Comparison of ENCODE assay signal across 8 mouse cellular contexts in genomic region chr3:27283071-27283713, GRCm38 (mm10). TPM values are rescaled to one million over a fixed set of nuclear protein-coding genes. Genes with fewer than 3 reads are reported as not detected.
DNase-seq lines count a peak whose midpoint lies in the region; ATAC-seq and TF ChIP-seq lines count a peak whose summit lies in the region.

No protein-coding gene starts in this region.

- TF ChIP-seq CTCF in liver, postnatal 0 days (IDR thresholded peaks at IDR 0.05; ENCODE audit: low read depth) = no peak
- TF ChIP-seq CTCF in small intestine, adult 2 months (IDR thresholded peaks at IDR 0.05; ENCODE audit: extremely low read depth, insufficient read length, insufficient replicate concordance, low read depth, low read length) = no peak

- no peak for DNase-seq in frontal cortex, postnatal 10 days (ENCODE audit: low spot score in 2 of 2)
- peak; percentile 33 for DNase-seq in adrenal gland, adult 8-10 months
- peak; percentile 46 for DNase-seq in forebrain, embryonic 14.5 days (ENCODE audit: low spot score)
- DNase-seq in kidney, adult 11 months = peak; percentile 88
- peak; percentile 70 for DNase-seq in liver, postnatal 0 days
- DNase-seq in right cerebral cortex, postnatal 14 days = no peak

- no peaks in the 10 kb centered on the region for H3K4me1 ChIP-seq in forebrain, embryonic 14.5 days (ENCODE audit: control insufficient read depth, insufficient read depth, low read length)
- H3K4me1 ChIP-seq in liver, postnatal 0 days (ENCODE audit: insufficient read depth) = peaks cover 12% of the 10 kb centered on the region
- peaks cover 16% of the 10 kb centered on the region; the same call in 1 of the 2 replicates for H3K4me1 ChIP-seq in small intestine, adult 2 months (ENCODE audit: control insufficient read depth, insufficient read depth, insufficient read length, low read length)

- H3K4me3 ChIP-seq in forebrain, embryonic 14.5 days (ENCODE audit: low read depth, low read length) = peak overlapping the region; percentile 27
- H3K4me3 ChIP-seq in liver, postnatal 0 days (ENCODE audit: low read depth, low read length) = peak overlapping the region; percentile 24
- H3K4me3 ChIP-seq in small intestine, adult 2 months (ENCODE audit: low read depth, low read length) = peak overlapping the region; percentile 53

- TF ChIP-seq POLR2A in small intestine, adult 2 months (IDR thresholded peaks at IDR 0.05; ENCODE audit: low read depth, low read length) = no peak

- ATAC-seq in frontal cortex, adult (ENCODE audit: low TSS enrichment) = peak; percentile 50
- ATAC-seq in forebrain, embryonic 14.5 days = peak; percentile 57
- ATAC-seq in liver, postnatal 0 days = peak; percentile 78

- H3K4me2 ChIP-seq in forebrain, embryonic 14.5 days (ENCODE audit: low read length) = peak overlapping the region; percentile 64
- H3K4me2 ChIP-seq in liver, postnatal 0 days (ENCODE audit: low read depth, low read length) = peak overlapping the region; percentile 63

- H3K36me3 ChIP-seq in forebrain, embryonic 14.5 days (ENCODE audit: control insufficient read depth, insufficient read depth, low read length) = no peaks in the 10 kb centered on the region
- H3K36me3 ChIP-seq in liver, postnatal 0 days (replicated peaks; ENCODE audit: insufficient read depth, low read length) = no peaks in the 10 kb centered on the region
- no peaks in the 10 kb centered on the region for H3K36me3 ChIP-seq in small intestine, adult 2 months (ENCODE audit: control insufficient read depth, insufficient read depth, low read length)

- no peaks in the 10 kb centered on the region for H3K27me3 ChIP-seq in forebrain, embryonic 14.5 days (replicated peaks; ENCODE audit: control insufficient read depth, insufficient read depth, low read length)
- H3K27me3 ChIP-seq in liver, postnatal 0 days (ENCODE audit: insufficient read depth, low read length) = no peaks in the 10 kb centered on the region
- no peaks in the 10 kb centered on the region for H3K27me3 ChIP-seq in small intestine, adult 2 months (ENCODE audit: control insufficient read depth, insufficient read depth, low read length)

- no peaks in the 10 kb centered on the region for H3K9me3 ChIP-seq in forebrain, embryonic 14.5 days (replicated peaks; ENCODE audit: control insufficient read depth, low read length)
- no peaks in the 10 kb centered on the region for H3K9me3 ChIP-seq in liver, postnatal 0 days (ENCODE audit: low read length)

- TF ChIP-seq EP300 in liver, postnatal 0 days (IDR thresholded peaks at IDR 0.05; ENCODE audit: low read depth) = peak; percentile 48; the same call in 1 of the 2 replicates

- peak overlapping the region; percentile 48 for H3K9ac ChIP-seq in forebrain, embryonic 14.5 days (ENCODE audit: low read length)
- H3K9ac ChIP-seq in liver, postnatal 0 days (replicated peaks) = peak overlapping the region; percentile 28; the same call in 1 of the 2 replicates

- WGBS in forebrain, embryonic 14.5 days = 1% methylated on average over 27 of the region's 27 CpGs
- 12% methylated on average over 27 of the region's 27 CpGs for WGBS in liver, postnatal 0 days (ENCODE audit: insufficient replicate concordance)
- WGBS in small intestine, adult 2 months = 14% methylated on average over 27 of the region's 27 CpGs

- H3K27ac ChIP-seq in forebrain, embryonic 14.5 days (ENCODE audit: low read depth, low read length) = no peak overlapping the region
- H3K27ac ChIP-seq in liver, postnatal 0 days (ENCODE audit: low read depth) = peak overlapping the region; percentile 8; the same call in 1 of the 2 replicates
- peak overlapping the region; percentile 78 for H3K27ac ChIP-seq in small intestine, adult 2 months (ENCODE audit: insufficient read depth, low read depth, low read length)

RNA-seq across cellular contexts. Expression of gene Tnfsf10, which starts 33.6 kb away (rescaled TPM):
- total RNA-seq in adrenal gland, adult 8-10 months (2022) = 10 to 100 TPM; 10.0 to 20.2 (median 12.3) TPM
- polyA plus RNA-seq in forebrain, embryonic 14.5 days (2014; fragmentation: Nextera tagmentation; extraction: Ambion mirVana) = 0.07 and 0.19 TPM in 2 replicates
- 0.23 and 0.37 TPM in 2 replicates for polyA plus RNA-seq in liver, postnatal 0 days (2015; fragmentation: Nextera tagmentation; extraction: Ambion mirVana)
- polyA plus RNA-seq in small intestine, adult 2 months (2012; rRNA removed) = 3.5 and 10.0 TPM in 2 replicates

Comparison
In these comparisons a context has a peak if more than half of its experiments do, and no peak if none do; other contexts are left out.
1. DNase-seq: peak in adrenal gland, adult 8-10 months (single experiment), forebrain, embryonic 14.5 days (single experiment), kidney, adult 11 months (single experiment) and liver, postnatal 0 days (single experiment); none in frontal cortex, postnatal 10 days (0 of 2) and right cerebral cortex, postnatal 14 days (single experiment).
2. Peak in every context shown above with its lines, with median percentiles within 50 percentile points of each other: ATAC-seq and H3K4me3 ChIP-seq.